Mouse (Mus musculus): ENCODE results near the gene Nup188. TPM values are rescaled to one million over a fixed set of nuclear protein-coding genes. Genes with fewer than 3 reads are reported as not detected.
A peak's percentile ranks its signal among the peaks of the same experiment; 100 is the strongest.

The Nup188 gene
- polyA plus RNA-seq, 1 experiment from 2014 or later = 22.7 TPM

DNA sequence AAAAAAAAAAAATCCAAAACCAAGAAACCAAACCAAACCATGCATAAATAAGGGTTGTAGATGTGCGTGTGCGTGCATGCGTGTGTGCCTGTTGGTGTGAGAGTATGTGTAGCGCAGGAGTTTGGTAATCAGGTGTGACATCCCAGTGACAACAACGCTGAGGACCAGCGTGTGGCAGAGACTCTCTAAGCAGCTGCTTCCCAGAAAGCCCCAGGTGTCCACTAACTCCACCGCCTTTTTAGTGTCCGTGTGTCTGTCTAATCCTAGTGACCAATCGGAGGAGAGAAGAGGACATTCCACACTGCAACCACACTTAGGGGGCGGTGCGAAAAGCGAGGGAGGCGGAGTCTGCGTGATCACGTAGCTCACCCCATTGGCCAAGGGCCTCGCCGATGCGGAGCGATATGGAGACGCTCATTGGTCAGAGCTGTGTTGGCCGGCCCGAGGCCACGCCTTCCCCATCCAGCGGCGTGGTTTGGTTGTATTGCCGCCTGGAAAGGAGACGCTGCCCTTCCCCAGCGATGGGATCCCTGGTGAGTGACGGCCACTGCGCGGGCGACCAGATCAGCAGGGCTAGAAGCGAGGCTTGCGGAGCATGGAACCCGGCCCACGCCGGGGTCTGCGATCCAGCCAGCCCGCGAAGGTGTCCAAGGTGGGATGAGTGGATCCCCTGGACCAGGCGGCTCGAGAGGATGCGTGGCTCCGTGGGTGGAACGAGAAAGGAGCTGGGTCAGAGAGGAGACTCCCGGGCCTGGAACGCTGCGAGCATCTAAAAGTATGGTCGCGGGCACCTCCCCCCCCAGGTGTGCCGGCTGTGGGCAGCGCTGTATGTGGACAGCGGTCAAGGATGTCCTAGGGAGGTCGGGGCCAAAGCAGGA, 77.8 kb downstream of the Nup188 start, which contains the start of gene Miga2:
Miga2 (plus strand) TSS at position 461 of the 878 bp plus-strand sequence.
- ATAC-seq (replicated peaks) = peak; percentile 99
- peak within 1 kb of the TSS; percentile 87 for H3K4me2 ChIP-seq
- peak within 1 kb of the TSS; percentile 82 for H3K9ac ChIP-seq
- H3K36me3 ChIP-seq (replicated peaks) = peaks cover 14% of the 10 kb centered on the region
- no peaks in the 10 kb centered on the region for H3K27me3 ChIP-seq (replicated peaks)
- peak within 1 kb of the TSS; percentile 99 for H3K4me3 ChIP-seq
- H3K27ac ChIP-seq = peak within 1 kb of the TSS; percentile 81
- peaks cover 13% of the 10 kb centered on the region for H3K4me1 ChIP-seq
- H3K9me3 ChIP-seq = no peaks in the 10 kb centered on the region
- WGBS = under 1% methylated on average over 54 of the region's 54 CpGs

GRCm38 (mm10) chr2:30365281-30366069, 79.3 kb downstream of the Nup188 start:
- Histone ChIP-seq H3K4me2 (peak overlapping the region; percentile 87), H3K4me1 (peaks cover 13% of the 10 kb centered on the region), H3K9me3 (no peaks in the 10 kb centered on the region), H3K36me3 (replicated peaks) (peaks cover 25% of the 10 kb centered on the region), H3K9ac (peak overlapping the region; percentile 82), H3K27ac (no peak overlapping the region), H3K27me3 (replicated peaks) (no peaks in the 10 kb centered on the region), H3K4me3 (peak overlapping the region; percentile 99)
- 87% methylated on average over 2 of the region's 2 CpGs for WGBS
- no peak for ATAC-seq (replicated peaks)

GRCm38 (mm10) chr2:30366203-30366602, 80.0 kb downstream of the Nup188 start:
- H3K9ac ChIP-seq = no peak overlapping the region
- H3K27me3 ChIP-seq (replicated peaks) = no peaks in the 10 kb centered on the region
- 66% methylated on average over 5 of the region's 5 CpGs for WGBS
- no peak overlapping the region for H3K4me2 ChIP-seq
- no peak overlapping the region for H3K27ac ChIP-seq
- H3K4me3 ChIP-seq = no peak overlapping the region
- H3K36me3 ChIP-seq (replicated peaks) = peaks cover 28% of the 10 kb centered on the region
- no peak for ATAC-seq (replicated peaks)
- peaks cover 13% of the 10 kb centered on the region for H3K4me1 ChIP-seq
- no peaks in the 10 kb centered on the region for H3K9me3 ChIP-seq

GRCm38 (mm10) chr2:30371544-30371943, 85.3 kb downstream of the Nup188 start:
- Histone ChIP-seq H3K36me3 (replicated peaks) (peaks cover 67% of the 10 kb centered on the region), H3K4me2 (no peak overlapping the region), H3K4me1 (no peaks in the 10 kb centered on the region), H3K27me3 (replicated peaks) (no peaks in the 10 kb centered on the region), H3K9me3 (no peaks in the 10 kb centered on the region), H3K9ac (no peak overlapping the region), H3K27ac (no peak overlapping the region), H3K4me3 (no peak overlapping the region)
- no peak for ATAC-seq (replicated peaks)
- 95% methylated on average over 8 of the region's 8 CpGs for WGBS

DNA sequence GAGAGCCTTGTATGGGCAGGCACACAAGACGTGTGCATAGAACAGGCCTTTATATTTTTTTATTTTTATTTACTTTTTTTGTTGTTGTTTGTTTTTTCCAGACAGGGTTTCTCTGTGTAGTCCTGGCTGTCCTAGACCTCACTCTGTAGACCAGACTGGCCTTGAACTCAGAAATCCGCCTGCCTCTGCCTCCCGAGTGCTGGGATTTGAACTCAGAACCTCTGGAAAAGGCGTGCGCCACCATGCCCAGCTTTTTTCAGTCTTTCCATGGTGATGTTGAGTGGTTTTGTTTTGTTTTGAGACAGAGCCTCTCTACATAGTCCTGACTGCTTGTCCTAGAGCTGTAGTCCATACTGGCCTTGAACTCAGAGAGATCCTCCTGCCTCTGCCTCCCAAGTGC, 86.5 kb downstream of the Nup188 start:
- Histone ChIP-seq H3K4me2 (no peak overlapping the region), H3K27ac (no peak overlapping the region), H3K36me3 (replicated peaks) (peaks cover 73% of the 10 kb centered on the region), H3K9ac (no peak overlapping the region), H3K27me3 (replicated peaks) (no peaks in the 10 kb centered on the region), H3K9me3 (no peaks in the 10 kb centered on the region), H3K4me3 (no peak overlapping the region), H3K4me1 (no peaks in the 10 kb centered on the region)
- WGBS = 97% methylated on average over 5 of the region's 5 CpGs
- no peak for ATAC-seq (replicated peaks)

GRCm38 (mm10) chr2:30375893-30376292, 89.7 kb downstream of the Nup188 start:
- no peak overlapping the region for H3K4me3 ChIP-seq

GRCm38 (mm10) chr2:30377721-30378120, 91.5 kb downstream of the Nup188 start:
- 86% methylated on average over 5 of the region's 5 CpGs for WGBS
- no peak for ATAC-seq (replicated peaks)
- Histone ChIP-seq H3K36me3 (replicated peaks) (peaks cover 60% of the 10 kb centered on the region), H3K4me3 (no peak overlapping the region), H3K4me1 (no peaks in the 10 kb centered on the region), H3K9me3 (no peaks in the 10 kb centered on the region), H3K9ac (no peak overlapping the region), H3K27me3 (replicated peaks) (no peaks in the 10 kb centered on the region), H3K27ac (no peak overlapping the region), H3K4me2 (no peak overlapping the region)

More at GRCm38 (mm10) chr2:30375893-30376292, 89.7 kb downstream of the Nup188 start:
- 91% methylated on average over 10 of the region's 10 CpGs for WGBS
- peaks cover 62% of the 10 kb centered on the region for H3K36me3 ChIP-seq (replicated peaks)
- H3K9ac ChIP-seq = no peak overlapping the region
- no peak overlapping the region for H3K27ac ChIP-seq
- no peaks in the 10 kb centered on the region for H3K9me3 ChIP-seq
- H3K27me3 ChIP-seq (replicated peaks) = no peaks in the 10 kb centered on the region
- H3K4me1 ChIP-seq = no peaks in the 10 kb centered on the region
- no peak for ATAC-seq (replicated peaks)
- H3K4me2 ChIP-seq = no peak overlapping the region

DNA sequence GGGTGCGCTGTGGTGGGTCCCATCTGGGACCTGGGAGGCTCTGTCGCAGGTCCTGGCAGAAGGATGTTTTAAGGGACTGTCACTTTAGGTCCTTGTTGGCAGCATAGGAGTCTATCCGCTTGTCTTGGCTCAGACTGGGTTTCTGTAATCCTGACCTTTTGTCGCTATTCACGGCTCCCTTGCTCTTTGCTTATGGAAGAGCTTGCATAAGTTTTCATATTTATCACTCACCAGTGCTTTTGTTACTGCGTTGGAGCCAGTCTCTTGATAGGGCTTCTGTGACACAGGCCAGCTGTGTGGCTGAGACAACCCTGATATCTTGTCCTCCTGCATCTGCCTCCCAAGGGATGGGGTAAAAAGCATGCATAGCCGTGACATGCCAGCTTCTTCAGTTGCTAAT, 93.1 kb downstream of the Nup188 start:
- H3K4me2 ChIP-seq = no peak overlapping the region
- WGBS = 92% methylated on average over 7 of the region's 7 CpGs
- H3K27ac ChIP-seq = no peak overlapping the region
- no peak overlapping the region for H3K9ac ChIP-seq
- no peak for ATAC-seq (replicated peaks)
- no peak overlapping the region for H3K4me3 ChIP-seq
- peaks cover 48% of the 10 kb centered on the region for H3K36me3 ChIP-seq (replicated peaks)
- no peaks in the 10 kb centered on the region for H3K9me3 ChIP-seq
- no peaks in the 10 kb centered on the region for H3K4me1 ChIP-seq
- no peaks in the 10 kb centered on the region for H3K27me3 ChIP-seq (replicated peaks)

- 91% methylated on average over 10 of the region's 10 CpGs for WGBS
- Histone ChIP-seq H3K27me3 (replicated peaks) (no peaks in the 10 kb centered on the region), H3K4me1 (no peaks in the 10 kb centered on the region), H3K9ac (no peak overlapping the region), H3K4me2 (no peak overlapping the region), H3K27ac (no peak overlapping the region), H3K36me3 (replicated peaks) (peaks cover 45% of the 10 kb centered on the region), H3K4me3 (no peak overlapping the region), H3K9me3 (no peaks in the 10 kb centered on the region)
- ATAC-seq (replicated peaks) = no peak
Observed at GRCm38 (mm10) chr2:30380564-30381376, 94.6 kb downstream of the Nup188 start.

GRCm38 (mm10) chr2:30381377-30381725, 95.2 kb downstream of the Nup188 start:
- Histone ChIP-seq H3K9ac (no peak overlapping the region), H3K36me3 (replicated peaks) (peaks cover 39% of the 10 kb centered on the region), H3K4me2 (no peak overlapping the region), H3K4me3 (no peak overlapping the region), H3K27me3 (replicated peaks) (no peaks in the 10 kb centered on the region), H3K9me3 (no peaks in the 10 kb centered on the region), H3K27ac (no peak overlapping the region), H3K4me1 (no peaks in the 10 kb centered on the region)
- WGBS = 97% methylated on average over 4 of the region's 4 CpGs
- no peak for ATAC-seq (replicated peaks)

- H3K27me3 ChIP-seq (replicated peaks) = no peaks in the 10 kb centered on the region
- no peaks in the 10 kb centered on the region for H3K4me1 ChIP-seq
- no peak for ATAC-seq (replicated peaks)
- 84% methylated on average over 5 of the region's 5 CpGs for WGBS
- H3K27ac ChIP-seq = no peak overlapping the region
- H3K9me3 ChIP-seq = no peaks in the 10 kb centered on the region
- H3K36me3 ChIP-seq (replicated peaks) = peaks cover 17% of the 10 kb centered on the region
- no peak overlapping the region for H3K4me2 ChIP-seq
- no peak overlapping the region for H3K9ac ChIP-seq
- no peak overlapping the region for H3K4me3 ChIP-seq
Observed at GRCm38 (mm10) chr2:30384814-30385213, 98.6 kb downstream of the Nup188 start.

DNA sequence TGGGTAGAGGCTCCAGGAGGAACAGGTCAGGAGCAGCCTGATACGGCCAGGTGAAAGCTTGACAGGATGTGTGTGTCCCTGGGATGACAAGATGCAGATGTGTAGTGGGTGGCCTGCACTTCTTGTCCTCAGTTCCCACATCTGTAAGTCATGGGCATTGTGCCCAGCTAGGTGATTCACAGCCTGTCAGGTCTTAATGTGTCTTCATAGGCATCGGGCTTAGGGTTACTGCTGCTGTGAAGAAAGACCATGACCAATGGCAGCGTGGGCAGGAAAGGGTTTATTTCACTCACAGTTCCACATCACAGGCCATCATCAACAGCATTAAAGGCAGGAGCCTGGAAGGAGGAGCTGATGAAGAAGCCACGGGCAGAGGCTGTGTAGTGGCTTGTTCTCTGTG, 99.4 kb downstream of the Nup188 start:
- Histone ChIP-seq H3K36me3 (replicated peaks) (peaks cover 15% of the 10 kb centered on the region), H3K27me3 (replicated peaks) (no peaks in the 10 kb centered on the region), H3K9ac (no peak overlapping the region), H3K4me1 (no peaks in the 10 kb centered on the region), H3K4me2 (no peak overlapping the region), H3K9me3 (no peaks in the 10 kb centered on the region), H3K27ac (no peak overlapping the region), H3K4me3 (no peak overlapping the region)
- WGBS = 91% methylated on average over 4 of the region's 4 CpGs
- no peak for ATAC-seq (replicated peaks)

Data from midbrain, embryonic 15.5 days (tissue).